Mouse (Mus musculus) midbrain, embryonic 13.5 days (tissue): ENCODE measurements around the gene Raf1. TPM values are rescaled to one million over a fixed set of nuclear protein-coding genes. Genes with fewer than 3 reads are reported as not detected.

Experiments used
- ATAC-seq: fragments of 200-750 bp; cut with Nextera tagmentation; 2 replicates; pipeline ENCODE4 v1.8.0; 2017; ENCODE audit warnings: mild to moderate bottlenecking, moderate TSS enrichment, moderate library complexity
- H3K27ac ChIP-seq: fragments of 300-500 bp; sonication (generic); 2 replicates; pipeline ENCODE4 v1.5.1; 2015; ENCODE audit warnings: inconsistent platforms, mild to moderate bottlenecking, moderate library complexity
- H3K27me3 ChIP-seq: fragments of 300-500 bp; sonication (generic); 2 replicates; pipeline ENCODE4 v1.6.1; 2015; ENCODE audit warnings: mild to moderate bottlenecking, inconsistent platforms
- H3K36me3 ChIP-seq: fragments of 300-500 bp; sonication (generic); 2 replicates; pipeline ENCODE4 v1.6.1; 2015; ENCODE audit warnings: mild to moderate bottlenecking, inconsistent platforms
- H3K4me1 ChIP-seq: fragments of 300-500 bp; sonication (generic); replicated peaks from 2 replicates; pipeline ENCODE4 v1.6.1; 2015; ENCODE audit warnings: inconsistent platforms
- H3K4me2 ChIP-seq: fragments of 300-500 bp; sonication (generic); replicated peaks from 2 replicates; pipeline ENCODE4 v1.6.1; 2015; ENCODE audit warnings: moderate library complexity, mild to moderate bottlenecking, inconsistent platforms
- H3K4me3 ChIP-seq: fragments of 300-500 bp; sonication (generic); replicated peaks from 2 replicates; pipeline ENCODE4 v1.5.1; 2015; ENCODE audit warnings: mild to moderate bottlenecking, inconsistent platforms
- H3K9ac ChIP-seq: fragments of 300-500 bp; sonication (generic); replicated peaks from 2 replicates; pipeline ENCODE4 v1.6.1; 2015; ENCODE audit warnings: mild to moderate bottlenecking, inconsistent platforms
- H3K9me3 ChIP-seq: fragments of 300-500 bp; sonication (generic); 2 replicates; pipeline ENCODE4 v1.6.1; 2016; ENCODE audit warnings: mild to moderate bottlenecking, inconsistent platforms
- WGBS: fragments of 180-500 bp; shearing (Covaris S2); methylation state at CpG from one replicate; pipeline ENCODE4 v1.1.7; 2015; 5-methylcytosine and 5-hydroxymethylcytosine counted together
- polyA plus RNA-seq: library from polyadenylated mRNA; unstranded; fragments of >200 nt; fragmentation: Nextera tagmentation; extraction: Ambion mirVana; gene quantifications from 2 replicates; pipeline ENCODE4 v1.2.1, GENCODE M21; 2015

Raf1 gene
- polyA plus RNA-seq, 1 experiment from 2014 or later = 159 TPM

GRCm38 (mm10) chr6:115675508-115676336, 713 bp downstream of the Raf1 start:
- Histone ChIP-seq H3K27me3 (no peaks in the 10 kb centered on the region), H3K36me3 (no peaks in the 10 kb centered on the region), H3K9me3 (no peaks in the 10 kb centered on the region), H3K4me2 (peak overlapping the region; percentile 80), H3K4me3 (peak overlapping the region; percentile 96), H3K27ac (peak overlapping the region; percentile 98), H3K4me1 (peaks cover 41% of the 10 kb centered on the region), H3K9ac (peak overlapping the region; percentile 99)
- ATAC-seq = 0 out of 2 replicates have a peak, but pooled peaks have one; percentile 13
- under 1% methylated on average over 45 of the region's 53 CpGs for WGBS

- H3K4me1 ChIP-seq = peaks cover 44% of the 10 kb centered on the region
- H3K9me3 ChIP-seq = no peaks in the 10 kb centered on the region
- H3K4me3 ChIP-seq = peak overlapping the region; percentile 96
- H3K27me3 ChIP-seq = no peaks in the 10 kb centered on the region
- H3K27ac ChIP-seq = peak overlapping the region; percentile 98
- 0% methylated on average over 13 of the region's 13 CpGs for WGBS
- H3K4me2 ChIP-seq = peak overlapping the region; percentile 80
- no peak for ATAC-seq
- no peaks in the 10 kb centered on the region for H3K36me3 ChIP-seq
- peak overlapping the region; percentile 99 for H3K9ac ChIP-seq
Measured at GRCm38 (mm10) chr6:115675166-115675507, 1.3 kb downstream of the Raf1 start.

- Histone ChIP-seq H3K9ac (peak overlapping the region; percentile 99), H3K27ac (0 out of 2 replicates have a peak overlapping the region, but pooled peaks have one; percentile 98), H3K4me2 (peak overlapping the region; percentile 80), H3K9me3 (no peaks in the 10 kb centered on the region), H3K4me1 (peaks cover 44% of the 10 kb centered on the region), H3K27me3 (no peaks in the 10 kb centered on the region), H3K36me3 (no peaks in the 10 kb centered on the region), H3K4me3 (peak overlapping the region; percentile 96)
- WGBS = 19% methylated on average over 2 of the region's 2 CpGs
- no peak for ATAC-seq
Measured at GRCm38 (mm10) chr6:115674316-115674715, 2.1 kb downstream of the Raf1 start.

- Histone ChIP-seq H3K27me3 (no peaks in the 10 kb centered on the region), H3K36me3 (no peaks in the 10 kb centered on the region), H3K4me3 (no peak overlapping the region), H3K4me1 (peaks cover 44% of the 10 kb centered on the region), H3K9me3 (no peaks in the 10 kb centered on the region), H3K9ac (no peak overlapping the region), H3K27ac (no peak overlapping the region), H3K4me2 (no peak overlapping the region)
- ATAC-seq = no peak
- WGBS = 95% methylated on average over 1 of the region's 1 CpGs
Measured at GRCm38 (mm10) chr6:115672700-115673099, 3.7 kb downstream of the Raf1 start.

- H3K27ac ChIP-seq = no peak overlapping the region
- H3K4me2 ChIP-seq = no peak overlapping the region
- peaks cover 11% of the 10 kb centered on the region for H3K4me1 ChIP-seq
- no peak for ATAC-seq
- no peak overlapping the region for H3K4me3 ChIP-seq
- H3K27me3 ChIP-seq = no peaks in the 10 kb centered on the region
- no peaks in the 10 kb centered on the region for H3K9me3 ChIP-seq
- H3K36me3 ChIP-seq = no peaks in the 10 kb centered on the region
- no peak overlapping the region for H3K9ac ChIP-seq
- 86% methylated on average over 4 of the region's 4 CpGs for WGBS
Measured at GRCm38 (mm10) chr6:115666641-115667040, 9.8 kb downstream of the Raf1 start.

GRCm38 (mm10) chr6:115664268-115664667, 12.2 kb downstream of the Raf1 start:
- Histone ChIP-seq H3K9me3 (no peaks in the 10 kb centered on the region), H3K27me3 (no peaks in the 10 kb centered on the region), H3K4me1 (peaks cover 8% of the 10 kb centered on the region), H3K4me2 (no peak overlapping the region), H3K4me3 (no peak overlapping the region), H3K36me3 (no peaks in the 10 kb centered on the region), H3K27ac (no peak overlapping the region), H3K9ac (no peak overlapping the region)
- ATAC-seq = no peak
- 98% methylated on average over 3 of the region's 3 CpGs for WGBS

- no peaks in the 10 kb centered on the region for H3K27me3 ChIP-seq
- no peaks in the 10 kb centered on the region for H3K36me3 ChIP-seq
- H3K4me3 ChIP-seq = no peak overlapping the region
- H3K9me3 ChIP-seq = no peaks in the 10 kb centered on the region
- H3K27ac ChIP-seq = no peak overlapping the region
- no peak for ATAC-seq
- H3K9ac ChIP-seq = no peak overlapping the region
- peaks cover 30% of the 10 kb centered on the region for H3K4me1 ChIP-seq
- H3K4me2 ChIP-seq = no peak overlapping the region
Measured at GRCm38 (mm10) chr6:115658802-115659201, 17.6 kb downstream of the Raf1 start.

- no peaks in the 10 kb centered on the region for H3K36me3 ChIP-seq
- H3K4me1 ChIP-seq = peaks cover 40% of the 10 kb centered on the region
- ATAC-seq = no peak
- H3K4me3 ChIP-seq = no peak overlapping the region
- H3K9me3 ChIP-seq = no peaks in the 10 kb centered on the region
- no peak overlapping the region for H3K27ac ChIP-seq
- no peaks in the 10 kb centered on the region for H3K27me3 ChIP-seq
- WGBS = 54% methylated on average over 2 of the region's 2 CpGs
- no peak overlapping the region for H3K9ac ChIP-seq
- H3K4me2 ChIP-seq = no peak overlapping the region
Measured at GRCm38 (mm10) chr6:115653939-115654338, 22.5 kb downstream of the Raf1 start.

- H3K4me2 ChIP-seq = no peak overlapping the region
- no peak overlapping the region for H3K27ac ChIP-seq
- ATAC-seq = no peak
- no peak overlapping the region for H3K4me3 ChIP-seq
- no peaks in the 10 kb centered on the region for H3K27me3 ChIP-seq
- H3K4me1 ChIP-seq = peaks cover 38% of the 10 kb centered on the region
- H3K9me3 ChIP-seq = no peaks in the 10 kb centered on the region
- H3K36me3 ChIP-seq = no peaks in the 10 kb centered on the region
- no peak overlapping the region for H3K9ac ChIP-seq
Measured at GRCm38 (mm10) chr6:115651719-115652118, 24.7 kb downstream of the Raf1 start.

- Histone ChIP-seq H3K36me3 (no peaks in the 10 kb centered on the region), H3K4me2 (no peak overlapping the region), H3K27me3 (no peaks in the 10 kb centered on the region), H3K4me3 (no peak overlapping the region), H3K27ac (no peak overlapping the region), H3K9me3 (no peaks in the 10 kb centered on the region), H3K4me1 (peaks cover 34% of the 10 kb centered on the region), H3K9ac (no peak overlapping the region)
- 59% methylated on average over 5 of the region's 5 CpGs for WGBS
- no peak for ATAC-seq
Measured at GRCm38 (mm10) chr6:115650476-115651427, 25.7 kb downstream of the Raf1 start.

GRCm38 (mm10) chr6:115649792-115650365, 26.6 kb downstream of the Raf1 start:
- H3K36me3 ChIP-seq = no peaks in the 10 kb centered on the region
- no peak overlapping the region for H3K4me3 ChIP-seq
- H3K27me3 ChIP-seq = no peaks in the 10 kb centered on the region
- WGBS = 67% methylated on average over 1 of the region's 1 CpGs
- H3K9ac ChIP-seq = no peak overlapping the region
- no peaks in the 10 kb centered on the region for H3K9me3 ChIP-seq
- no peak for ATAC-seq
- H3K4me2 ChIP-seq = no peak overlapping the region
- peaks cover 40% of the 10 kb centered on the region for H3K4me1 ChIP-seq
- no peak overlapping the region for H3K27ac ChIP-seq

- ATAC-seq = no peak
- H3K4me3 ChIP-seq = no peak overlapping the region
- no peaks in the 10 kb centered on the region for H3K9me3 ChIP-seq
- H3K27ac ChIP-seq = no peak overlapping the region
- H3K27me3 ChIP-seq = no peaks in the 10 kb centered on the region
- H3K4me2 ChIP-seq = no peak overlapping the region
- H3K36me3 ChIP-seq = peaks cover 27% of the 10 kb centered on the region; the same call in 1 of the 2 replicates
- H3K4me1 ChIP-seq = peaks cover 16% of the 10 kb centered on the region
- 82% methylated on average over 1 of the region's 1 CpGs for WGBS
- H3K9ac ChIP-seq = no peak overlapping the region
Measured at GRCm38 (mm10) chr6:115643315-115643714, 33.1 kb downstream of the Raf1 start.
